Mouse (Mus musculus): Measurements from ENCODE around the gene Adamtsl1.

Adamtsl1 gene

DNA sequence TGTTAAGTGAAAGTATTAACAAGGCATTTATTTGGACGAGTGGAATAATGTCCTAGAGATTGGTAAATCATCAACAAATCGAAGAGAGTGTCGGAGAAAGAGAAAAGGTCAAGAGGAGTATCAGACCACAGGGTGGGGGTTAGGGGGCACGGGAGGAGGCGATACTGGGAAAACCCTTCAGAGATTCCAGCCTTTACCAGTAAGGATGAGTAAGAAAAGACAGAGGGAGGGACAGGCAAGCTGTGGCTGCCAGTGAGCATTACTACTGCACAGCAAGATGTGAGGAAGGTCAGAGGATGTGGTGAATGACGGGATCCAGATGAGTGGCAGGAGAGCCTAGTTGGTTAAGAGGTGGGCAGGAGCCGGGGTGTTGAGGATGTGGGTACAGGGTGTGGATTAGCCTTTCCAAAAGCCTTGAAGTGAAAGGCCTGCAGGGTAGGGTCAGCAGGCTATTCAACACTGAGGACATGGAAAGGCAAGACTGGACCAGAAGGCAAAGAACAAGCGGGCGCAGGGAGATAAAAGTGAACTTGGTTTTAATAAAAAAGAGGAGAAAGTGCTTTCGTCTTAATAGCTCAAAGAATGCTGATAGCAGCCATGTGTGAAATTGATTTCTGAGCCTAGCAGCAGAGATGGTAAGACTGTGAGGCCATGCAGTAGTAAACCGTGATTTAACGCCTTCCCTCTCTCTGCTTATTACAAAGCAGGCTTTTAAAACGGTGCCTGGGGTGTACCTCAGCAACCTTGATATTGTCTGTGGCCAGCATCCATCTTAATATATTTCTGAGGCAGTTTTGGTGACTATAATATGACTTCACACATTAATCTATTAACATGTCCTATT is 555.1 kb downstream of the Adamtsl1 start:
- no peak for DNase-seq

DNA sequence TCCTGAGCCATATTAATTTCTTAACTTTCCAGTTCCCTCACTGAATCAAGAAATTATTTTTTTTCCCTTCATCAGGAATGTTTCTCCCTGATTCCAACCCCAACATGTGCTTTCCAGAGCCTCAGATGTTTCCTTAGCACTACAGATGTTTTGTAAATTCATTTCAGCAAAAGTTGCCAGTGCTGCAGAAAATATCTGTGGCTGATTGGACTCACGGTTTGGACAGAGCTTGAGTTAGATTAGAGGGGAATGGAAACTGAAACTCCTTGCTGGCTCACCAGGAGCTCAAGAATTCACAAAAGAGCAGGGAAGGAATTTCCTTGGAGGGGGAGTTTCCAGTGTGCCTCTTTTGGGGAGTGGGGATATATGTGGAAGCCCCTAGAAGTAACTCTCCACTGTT is 560.9 kb downstream of the Adamtsl1 start:
- no peak for DNase-seq

DNA sequence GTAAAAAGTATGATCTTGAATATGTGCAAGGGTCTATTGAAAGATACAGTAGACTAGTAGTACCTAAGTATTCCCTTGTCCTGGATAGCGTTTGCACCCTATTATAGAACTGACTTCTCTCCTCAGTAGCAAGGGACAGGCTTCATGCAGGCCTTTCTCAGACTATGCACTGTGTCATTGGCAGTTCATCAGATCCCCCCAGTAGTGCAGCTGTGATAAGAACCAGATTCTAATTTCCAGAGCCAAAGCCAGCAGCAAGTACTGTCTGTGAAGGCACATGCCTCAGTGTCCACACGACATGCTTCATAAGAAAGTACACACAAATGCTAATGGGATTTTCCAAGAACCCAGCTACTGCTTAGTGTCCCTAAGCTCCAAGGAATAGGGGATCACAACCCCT is 563.4 kb downstream of the Adamtsl1 start:
- no peak for DNase-seq

DNA sequence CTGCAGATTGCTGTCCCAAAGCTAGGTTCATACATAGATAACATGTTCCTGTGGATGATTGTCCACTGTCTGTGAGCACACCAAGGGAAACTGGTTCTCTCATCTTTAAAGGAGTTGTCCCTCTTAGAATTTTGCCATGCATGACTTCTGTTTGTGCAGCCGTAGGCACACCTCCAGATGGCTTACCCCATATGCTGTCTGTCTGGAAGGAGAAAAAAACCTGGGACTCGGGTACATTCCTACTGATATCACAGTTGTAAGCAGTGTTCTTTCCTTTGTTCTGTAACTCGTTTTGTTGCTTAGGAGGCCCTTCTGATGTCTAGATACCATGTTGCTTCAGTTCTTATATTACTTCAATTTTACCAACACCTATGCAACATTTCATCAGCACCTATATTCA is 563.9 kb downstream of the Adamtsl1 start:
- no peak for DNase-seq

DNA sequence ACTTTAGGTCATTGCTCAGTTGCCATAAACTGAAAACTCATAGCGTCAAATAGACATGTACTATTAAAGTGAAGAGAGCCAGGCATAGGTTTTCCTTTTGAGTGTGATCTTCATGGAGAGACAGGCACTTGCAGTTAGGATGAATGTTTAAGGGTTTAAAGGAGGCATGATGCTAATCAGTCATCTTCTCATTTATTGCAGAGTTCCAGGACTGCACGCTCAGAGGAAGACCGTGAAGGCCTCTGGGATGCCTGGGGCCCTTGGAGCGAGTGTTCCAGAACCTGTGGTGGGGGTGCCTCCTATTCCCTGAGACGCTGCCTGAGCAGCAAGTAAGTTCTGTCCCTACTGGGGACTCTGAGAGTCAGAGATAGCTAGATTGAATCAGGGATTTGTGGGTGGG is 573.5 kb downstream of the Adamtsl1 start:
- DNase-seq: no peak

DNA sequence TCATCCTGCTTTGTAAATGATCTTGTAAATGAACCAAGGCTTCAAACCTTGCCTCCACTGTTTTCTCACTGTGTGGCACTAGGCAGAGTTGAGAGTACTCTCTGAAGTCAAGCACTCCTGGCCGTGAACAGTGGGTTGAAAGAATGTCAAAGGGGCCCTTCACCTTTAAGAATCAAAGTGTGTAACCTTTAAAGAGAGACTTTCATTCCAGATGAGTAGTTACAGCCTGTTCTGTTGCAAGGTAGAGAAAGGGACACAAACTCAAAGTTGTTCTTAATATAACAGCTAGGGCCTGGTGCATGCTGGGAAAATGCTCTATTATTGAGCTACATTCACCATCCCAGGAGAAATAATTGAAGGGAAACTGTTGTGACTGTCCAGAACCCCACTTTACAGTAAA is 589.2 kb downstream of the Adamtsl1 start:
- no peak for DNase-seq

DNA sequence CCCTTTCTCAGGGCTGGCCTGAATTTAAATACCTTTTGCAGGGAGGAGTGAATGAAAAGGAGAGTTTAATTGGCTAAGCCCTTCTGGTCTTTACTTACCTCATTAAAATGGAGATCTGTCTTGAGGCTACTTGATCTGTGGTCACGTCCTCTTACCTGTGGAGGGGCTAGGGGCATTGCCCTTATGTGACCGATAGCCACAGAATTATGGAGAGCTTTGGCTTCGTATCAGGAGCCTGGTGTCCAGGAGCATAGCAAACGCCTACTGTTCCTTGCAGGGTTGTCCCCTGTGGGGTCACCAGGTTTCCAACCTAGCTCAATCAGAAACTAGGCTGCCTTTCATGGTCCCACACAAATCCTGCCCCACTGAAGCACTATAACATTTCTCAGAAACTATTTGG is 594.4 kb downstream of the Adamtsl1 start:
- no peak for DNase-seq

DNA sequence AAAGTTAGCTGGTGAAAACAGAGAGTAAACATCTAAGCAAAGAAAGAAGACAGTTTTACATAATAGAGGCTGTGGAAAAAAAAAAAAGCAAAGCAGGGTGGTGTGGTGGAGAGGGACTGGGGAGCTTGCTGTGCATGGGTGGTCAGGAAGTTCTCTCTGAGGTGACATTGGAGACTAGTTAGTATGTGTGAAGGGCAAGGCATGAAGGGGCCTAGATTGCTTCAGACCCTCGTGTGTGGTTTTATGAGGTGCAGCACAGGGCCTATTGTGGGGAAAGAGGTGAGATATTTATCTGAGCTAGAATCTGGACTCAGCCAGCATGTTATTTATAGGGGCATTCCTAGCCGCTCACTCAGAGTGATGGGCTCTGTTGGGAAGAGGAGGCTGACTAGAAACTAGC is 605.1 kb downstream of the Adamtsl1 start:
- no peak for DNase-seq

DNA sequence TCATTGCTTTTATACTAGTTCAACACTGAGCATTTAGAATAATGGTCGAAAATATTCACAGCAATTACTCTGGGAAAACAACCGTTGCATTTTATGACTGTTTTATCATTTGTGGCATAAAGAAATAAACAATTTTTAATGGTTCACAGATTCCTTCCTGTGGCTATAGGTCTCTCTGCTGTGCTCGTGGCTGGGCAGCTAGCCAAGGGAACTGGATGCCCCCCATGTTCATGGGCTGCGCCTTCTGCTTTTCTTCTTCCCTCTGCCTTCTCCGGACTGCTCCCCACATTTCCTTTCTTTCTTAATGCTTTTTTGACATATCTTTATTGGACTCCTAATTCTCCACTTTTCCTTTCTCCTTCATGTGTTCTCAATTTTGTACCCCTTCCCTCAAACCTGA is 608.5 kb downstream of the Adamtsl1 start:
- DNase-seq: no peak

DNA sequence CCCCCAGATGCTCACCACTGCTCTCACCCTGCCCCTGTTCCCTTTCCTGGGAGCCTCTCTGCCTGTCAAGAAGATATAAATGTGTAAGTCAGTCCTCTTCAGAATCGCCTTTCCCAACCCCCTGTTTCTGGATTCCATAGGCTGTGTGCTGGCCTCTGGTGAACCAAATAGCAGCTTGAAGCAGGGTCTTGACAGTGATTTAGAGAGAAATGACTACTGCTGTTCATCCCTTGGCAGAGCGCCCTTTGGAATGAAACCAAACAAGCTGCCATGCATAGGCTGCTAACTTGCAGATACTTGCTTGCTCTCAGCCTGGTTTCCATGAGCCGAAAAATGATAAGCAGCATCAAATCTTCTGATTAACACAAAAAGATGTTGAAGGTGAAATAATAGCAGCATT is 610.4 kb downstream of the Adamtsl1 start:
- peak; percentile 21 for DNase-seq

DNA sequence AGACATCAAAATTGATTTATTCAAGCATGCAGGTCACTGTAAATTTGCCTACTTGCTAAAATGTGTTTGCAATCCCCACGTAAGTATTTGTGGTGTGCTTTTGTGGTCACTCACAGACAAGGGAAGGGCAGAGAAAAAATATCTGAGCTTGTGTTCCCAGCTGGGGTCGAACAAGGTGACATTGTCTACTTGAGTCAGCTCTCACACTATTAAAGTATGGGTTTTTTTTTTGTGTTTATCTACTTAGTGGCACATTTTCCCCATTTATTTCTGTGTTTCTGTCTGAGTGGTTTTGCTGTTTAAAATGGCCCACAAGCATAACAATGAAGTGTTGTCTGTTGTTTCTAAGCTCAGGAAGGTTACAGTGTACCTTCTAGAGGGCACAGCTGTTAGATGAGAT is 612.7 kb downstream of the Adamtsl1 start:
- no peak for DNase-seq

DNA sequence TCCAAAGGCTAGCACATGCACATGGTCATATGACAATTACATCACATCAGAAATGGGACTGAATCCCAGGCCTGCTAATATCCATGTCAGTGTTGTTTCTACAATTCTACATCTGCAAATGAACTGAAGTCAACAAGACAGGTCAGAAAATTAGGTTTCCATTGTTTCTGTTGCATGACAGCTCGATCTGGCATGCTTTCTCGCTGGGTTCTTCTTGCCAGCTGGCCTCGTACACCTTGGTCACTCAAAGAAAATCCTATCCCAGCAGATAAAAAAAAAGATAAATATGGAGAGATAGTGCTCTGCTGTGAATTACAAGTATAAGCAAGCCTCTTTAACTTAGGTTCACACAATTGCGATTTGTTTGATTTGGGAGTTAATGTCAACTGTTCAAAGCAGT is 644.6 kb downstream of the Adamtsl1 start:
- no peak for DNase-seq

DNA sequence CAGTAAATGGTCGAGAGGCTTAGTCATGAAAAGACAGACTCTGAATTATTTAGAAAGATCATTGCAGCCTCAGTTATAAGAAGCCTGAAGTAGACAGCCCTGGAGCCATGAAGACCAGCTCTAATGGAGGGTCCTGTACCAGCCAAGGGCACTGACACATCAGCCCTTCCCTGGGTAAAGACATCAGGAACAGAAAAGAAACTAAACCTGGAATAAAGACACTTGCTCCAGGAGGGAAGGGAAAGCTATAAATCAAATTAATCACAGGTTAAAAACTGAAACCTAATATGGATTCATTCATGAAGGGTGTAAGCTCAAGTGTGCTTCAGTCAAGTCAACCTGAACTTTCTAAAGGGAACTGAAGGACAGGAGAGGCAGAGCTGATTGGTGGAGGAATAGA is 645.4 kb downstream of the Adamtsl1 start:
- no peak for DNase-seq

DNA sequence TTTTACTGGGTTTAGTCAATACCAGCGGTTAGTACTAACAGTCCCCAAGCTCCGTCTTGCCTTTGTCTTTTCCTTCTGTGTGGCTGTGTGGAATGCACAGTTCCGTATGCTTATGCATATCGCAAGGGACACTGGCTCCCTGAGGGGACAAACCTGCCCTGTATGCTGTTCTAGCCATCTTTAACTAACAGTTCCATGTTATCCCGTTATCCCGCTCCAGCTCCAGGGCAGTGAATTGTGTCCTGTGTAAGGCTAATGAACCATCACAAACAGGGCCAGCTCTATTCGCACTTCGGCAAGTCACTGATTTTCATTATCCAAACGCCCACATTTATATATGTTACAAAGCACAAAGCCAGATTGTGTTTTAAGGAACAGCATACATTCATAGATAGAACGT is 656.8 kb downstream of the Adamtsl1 start:
- DNase-seq: no peak

DNA sequence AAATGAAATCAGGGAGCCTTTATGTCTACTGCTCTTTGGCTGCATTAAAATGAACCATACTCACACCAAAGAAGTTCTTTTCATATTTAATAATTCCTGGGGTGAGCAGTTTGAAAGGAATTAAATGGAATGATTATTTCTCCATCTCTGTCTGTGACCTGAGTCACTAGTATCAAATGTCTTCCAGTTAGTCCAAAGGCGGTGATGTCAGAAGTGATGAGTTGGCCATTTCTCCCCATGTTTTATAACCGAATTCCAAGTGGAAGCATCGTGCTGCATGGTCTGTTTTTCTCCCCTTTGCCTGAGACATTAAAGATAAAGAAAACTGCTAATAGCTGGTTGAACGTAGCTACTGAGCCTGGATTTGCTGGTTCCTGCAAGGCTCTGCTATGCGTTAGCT is 657.5 kb downstream of the Adamtsl1 start:
- DNase-seq: no peak

DNA sequence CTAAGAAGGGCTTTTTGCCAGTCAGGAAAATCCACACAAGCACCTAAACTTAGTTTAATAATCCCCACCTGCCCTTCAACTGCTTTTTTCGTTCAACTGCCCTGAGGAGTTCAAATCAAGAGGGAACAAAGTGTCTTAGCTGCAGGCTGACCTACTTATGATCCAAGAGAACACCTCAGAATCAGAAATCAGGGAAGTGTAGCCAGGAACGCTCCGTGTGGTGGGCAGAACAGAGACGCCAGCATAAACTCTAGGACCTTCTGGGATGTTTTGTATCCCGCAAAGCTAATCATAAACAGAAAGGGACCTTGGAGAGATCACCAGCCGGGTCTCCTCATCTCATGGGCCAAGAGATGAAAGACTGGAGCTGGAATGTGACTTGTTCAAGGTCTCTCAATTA is 663.5 kb downstream of the Adamtsl1 start:
- no peak for DNase-seq

DNA sequence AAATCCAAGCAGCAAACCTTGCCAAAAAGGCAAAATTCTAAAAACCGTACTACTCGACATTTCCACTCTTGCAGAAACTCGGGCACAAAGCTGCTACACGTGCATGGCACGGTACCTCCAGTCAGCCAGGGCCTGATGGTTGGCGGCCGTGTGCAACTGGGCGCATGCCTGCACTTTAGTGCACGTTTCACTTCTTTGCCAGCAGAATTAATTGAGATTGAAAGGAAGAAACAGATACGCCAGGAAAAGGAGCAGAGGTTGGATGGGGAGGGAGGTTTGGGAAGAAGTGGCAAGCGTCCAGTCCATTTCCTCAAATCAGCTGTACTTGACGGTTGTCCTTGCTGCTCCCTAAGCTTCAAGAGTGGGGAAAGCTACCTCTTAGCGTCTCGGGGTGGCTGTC is 664.1 kb downstream of the Adamtsl1 start:
- DNase-seq: no peak

DNA sequence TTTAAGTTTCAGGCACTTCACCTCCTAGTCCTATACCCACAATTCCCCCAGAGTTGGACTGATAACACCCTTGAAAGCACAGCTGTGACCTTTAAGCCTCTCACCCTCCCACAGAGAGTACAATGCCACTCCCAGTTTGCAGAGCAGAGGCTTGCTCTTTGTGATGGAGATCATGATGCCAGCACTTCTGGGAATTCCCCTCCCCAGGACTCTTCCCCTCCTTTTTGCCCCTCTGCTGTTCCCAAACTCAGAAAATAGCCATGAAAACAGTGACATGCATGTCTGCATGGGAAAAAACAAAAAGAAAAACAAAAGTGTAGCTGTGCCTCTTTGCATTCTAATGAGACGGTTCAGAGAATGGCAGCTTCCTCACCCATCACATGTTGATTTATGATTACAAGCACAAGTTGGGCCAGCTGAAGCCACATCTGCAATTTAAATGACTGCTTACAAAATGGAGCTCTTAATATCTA is 669.8 kb downstream of the Adamtsl1 start:
- DNase-seq: no peak

DNA sequence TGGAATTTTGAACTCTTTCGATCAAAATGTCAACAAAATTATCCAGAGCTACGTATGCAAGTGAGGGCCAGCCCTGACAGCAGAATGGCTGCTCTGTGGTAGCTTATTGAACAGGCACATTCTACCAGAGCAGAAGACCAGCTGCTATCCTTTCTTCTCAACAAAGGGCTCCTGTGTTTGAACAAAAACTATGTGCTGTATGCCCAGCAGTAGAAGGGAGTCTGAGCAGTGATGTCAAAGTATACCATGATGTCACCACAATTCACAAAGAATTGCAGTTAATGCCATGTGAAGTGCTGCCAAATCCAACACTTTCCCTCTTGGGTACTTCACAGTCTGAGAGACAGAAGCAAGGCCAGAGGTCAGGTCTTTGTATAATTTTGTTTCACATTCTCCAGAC is 675.9 kb downstream of the Adamtsl1 start:
- no peak for DNase-seq

DNA sequence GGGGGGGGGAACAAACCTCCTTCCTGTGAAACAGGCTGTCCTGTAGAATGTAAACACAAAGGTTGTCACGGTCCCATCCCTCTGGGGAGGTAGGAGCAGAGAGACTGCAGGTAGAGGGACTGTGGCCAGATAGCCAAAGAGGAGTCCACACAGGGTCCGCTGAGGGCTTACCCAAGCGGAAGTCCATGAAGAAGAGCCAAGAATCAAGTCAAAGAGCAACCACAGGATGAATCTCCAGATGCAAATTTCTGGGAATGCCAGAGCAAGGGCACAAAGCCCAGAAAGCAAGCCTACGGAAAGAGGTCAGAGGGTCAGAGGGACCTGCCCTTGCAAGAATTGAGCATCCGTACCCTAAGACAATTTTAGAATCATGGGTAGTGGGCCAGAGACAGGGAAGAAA is 677.2 kb downstream of the Adamtsl1 start:
- DNase-seq: no peak

DNA sequence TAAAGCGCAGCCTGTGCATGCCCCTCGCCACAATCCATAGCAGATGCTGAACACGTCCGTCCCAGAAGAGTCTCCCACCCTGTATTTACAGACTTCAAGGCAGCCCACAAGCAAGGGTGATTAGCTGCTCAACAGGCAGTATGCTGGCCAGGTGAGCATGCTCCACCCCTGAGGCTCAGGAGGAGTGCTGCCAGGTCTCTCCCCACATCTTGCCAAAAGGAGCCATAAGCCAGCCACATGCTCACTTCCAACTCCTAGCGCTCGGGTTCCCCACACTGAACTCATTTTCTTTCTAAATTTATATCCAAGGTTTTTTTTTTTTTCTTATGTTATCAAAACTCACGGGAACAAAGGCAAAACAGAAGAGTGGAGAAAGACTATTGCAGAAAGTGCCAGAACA is 687.8 kb downstream of the Adamtsl1 start:
- peak; percentile 6 for DNase-seq

DNA sequence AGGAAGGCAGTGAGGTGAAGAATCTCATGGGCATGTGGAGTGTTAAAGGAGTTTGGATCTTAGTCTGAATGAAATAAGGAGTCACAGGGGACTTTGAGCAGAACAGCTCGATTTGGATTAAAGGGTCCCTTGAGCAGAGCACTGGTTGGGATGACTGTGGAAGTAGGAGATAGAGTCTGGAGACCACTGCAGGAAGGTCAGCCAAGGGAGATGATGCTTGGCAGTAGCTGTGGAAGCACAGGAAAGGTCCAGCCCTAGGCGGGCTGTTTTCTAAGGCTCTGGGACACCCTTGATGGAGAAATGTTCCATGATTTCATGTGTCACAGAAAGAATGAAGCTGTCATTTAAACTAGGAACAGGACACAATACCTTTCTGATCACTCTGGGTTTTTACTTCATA is 689.3 kb downstream of the Adamtsl1 start:
- DNase-seq: no peak

DNA sequence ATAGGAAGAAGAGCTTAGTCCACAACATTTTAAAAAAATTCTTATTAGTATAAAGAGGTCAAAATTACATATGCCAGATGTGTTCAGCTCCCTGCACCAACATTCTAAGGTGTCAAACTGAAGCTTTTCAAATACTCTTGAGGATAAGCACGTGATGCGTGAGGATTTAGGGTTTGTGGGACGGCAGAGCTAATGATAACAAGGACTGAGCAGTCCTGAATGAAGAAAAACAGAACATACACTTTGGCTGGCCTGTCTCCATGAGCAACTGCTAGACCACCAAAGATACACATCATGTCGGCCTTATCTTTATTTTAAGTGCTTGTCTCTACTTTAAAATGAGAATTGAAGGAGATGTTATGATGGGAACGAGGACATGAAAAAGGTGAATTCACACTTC is 710.9 kb downstream of the Adamtsl1 start:
- DNase-seq: no peak

DNA sequence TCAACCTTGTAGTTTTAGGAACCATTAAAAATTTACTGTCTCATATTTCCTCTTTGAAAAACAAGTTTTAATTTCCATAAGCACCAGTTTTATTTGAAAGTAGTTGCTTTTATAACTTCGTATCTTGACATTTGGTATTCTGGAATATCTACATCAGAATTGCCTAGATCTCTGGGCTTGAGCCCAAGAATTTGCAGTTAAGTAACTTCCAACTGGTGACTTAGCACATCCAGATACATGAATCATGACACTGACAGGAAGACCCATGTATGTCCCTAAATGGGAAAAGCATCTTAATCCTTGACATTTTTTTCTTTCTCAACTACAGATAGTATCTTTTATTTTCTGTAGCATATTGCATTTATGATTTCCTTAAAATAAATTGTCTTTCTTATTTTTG is 713.1 kb downstream of the Adamtsl1 start:
- no peak for DNase-seq

DNA sequence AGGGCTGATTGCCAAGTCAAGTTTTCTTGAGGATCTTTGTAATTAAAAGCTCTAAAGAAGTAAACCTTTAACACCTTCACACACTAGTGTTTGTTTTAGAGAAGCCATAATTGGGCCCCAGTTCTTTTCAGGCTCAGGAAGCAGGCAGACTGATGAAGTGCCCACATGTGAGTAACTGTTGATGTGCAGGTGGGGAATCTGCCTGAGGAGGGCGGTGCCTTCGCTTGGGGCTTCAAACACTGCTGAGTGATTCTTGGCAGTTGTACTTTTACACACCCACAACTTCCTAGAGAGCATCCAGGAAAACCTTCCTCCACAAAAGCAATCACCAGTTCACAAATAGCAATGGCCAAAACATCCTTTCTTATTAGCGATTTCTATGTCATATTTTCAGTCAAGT is 719.2 kb downstream of the Adamtsl1 start:
- DNase-seq: no peak
